Mouse (Mus musculus): Measurements from ENCODE around the gene Ralb.

The Ralb gene

DNA sequence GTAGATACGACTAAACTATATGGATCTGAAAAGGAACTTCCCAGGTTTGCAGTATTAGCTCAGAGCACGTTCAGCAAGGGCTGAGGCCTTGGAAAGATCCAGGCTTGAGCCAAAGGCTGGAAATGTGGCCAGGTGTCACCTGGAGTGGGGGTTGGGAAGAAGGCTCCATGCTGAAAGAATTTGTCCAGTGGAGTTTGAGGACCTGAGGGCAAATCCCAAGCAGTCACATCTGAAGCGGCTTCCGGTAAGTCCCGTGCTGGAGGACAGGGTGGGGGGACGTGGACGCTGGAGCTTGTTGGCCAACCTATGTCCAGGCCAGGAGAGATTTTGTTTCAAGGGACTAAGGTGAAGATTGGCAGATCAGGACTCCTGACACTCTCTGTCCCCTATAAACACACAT, 19.2 kb upstream of the Ralb start:
- peak; percentile 27 to 51 for DNase-seq

- DNase-seq, result no peak
Observed at GRCm38 (mm10) chr1:119523369-119523768, 18.8 kb upstream of the Ralb start.

DNA sequence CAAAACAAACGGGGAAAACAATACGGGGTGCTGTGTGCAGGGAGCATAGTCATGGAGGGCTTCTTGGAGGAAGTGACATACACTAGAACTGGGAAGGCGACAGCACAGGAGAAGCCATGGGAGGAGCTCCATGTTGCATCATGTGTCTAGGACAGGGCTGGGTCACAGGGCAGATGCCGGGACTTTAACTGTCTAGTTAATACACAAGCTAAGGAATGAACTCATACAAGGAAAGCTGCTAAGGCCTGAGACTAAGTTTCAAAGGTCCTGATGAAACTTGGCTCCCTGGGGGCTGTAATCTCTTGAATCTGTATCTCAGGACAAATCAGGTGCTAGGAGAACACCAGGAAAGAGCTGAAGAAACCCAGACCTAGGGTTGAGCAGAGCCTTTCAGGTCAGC, 18.1 kb upstream of the Ralb start:
- DNase-seq, result peak; percentile 69 to 87

- peak; percentile 28 to 53 for DNase-seq
Observed at GRCm38 (mm10) chr1:119521681-119522080, 17.1 kb upstream of the Ralb start.

DNA sequence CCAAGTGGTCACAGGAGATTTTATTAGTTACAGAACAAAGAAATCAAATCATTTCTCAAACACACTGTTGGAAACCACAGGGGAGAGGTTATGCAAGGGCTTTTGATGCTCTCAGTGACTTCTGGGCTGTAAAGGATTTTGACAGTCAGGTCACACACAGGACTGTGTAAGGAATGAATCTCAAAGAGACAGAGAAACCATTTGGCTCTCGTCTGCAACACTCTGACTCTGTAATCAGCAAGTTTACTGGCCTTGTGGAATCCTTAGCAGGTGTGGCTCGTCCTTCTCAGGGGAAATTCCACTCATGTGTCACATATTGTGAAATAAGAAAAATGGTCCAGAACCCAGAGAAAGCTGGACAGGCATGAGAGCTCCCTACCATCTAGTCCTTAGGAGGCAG, 16.4 kb upstream of the Ralb start:
- no peak for DNase-seq

DNA sequence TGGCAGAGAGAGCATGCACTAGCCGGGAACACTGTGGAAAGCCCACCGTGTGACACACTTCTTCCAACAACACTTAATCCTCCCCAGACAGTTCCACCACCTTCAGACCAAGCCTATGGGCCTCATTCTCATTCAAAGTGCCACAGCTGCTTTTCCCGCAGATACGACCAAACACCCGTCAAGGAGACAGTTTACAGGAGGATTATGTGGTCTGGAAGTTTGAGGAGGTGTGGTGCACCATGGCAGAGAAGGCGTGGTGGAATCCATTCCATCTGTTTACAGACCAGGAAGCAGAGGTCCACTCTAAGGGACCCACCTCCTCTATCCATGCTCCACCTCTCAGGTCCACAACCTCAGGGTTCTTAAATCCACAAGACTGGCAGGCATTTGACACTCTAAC, 14.7 kb upstream of the Ralb start:
- no peak for DNase-seq

DNA sequence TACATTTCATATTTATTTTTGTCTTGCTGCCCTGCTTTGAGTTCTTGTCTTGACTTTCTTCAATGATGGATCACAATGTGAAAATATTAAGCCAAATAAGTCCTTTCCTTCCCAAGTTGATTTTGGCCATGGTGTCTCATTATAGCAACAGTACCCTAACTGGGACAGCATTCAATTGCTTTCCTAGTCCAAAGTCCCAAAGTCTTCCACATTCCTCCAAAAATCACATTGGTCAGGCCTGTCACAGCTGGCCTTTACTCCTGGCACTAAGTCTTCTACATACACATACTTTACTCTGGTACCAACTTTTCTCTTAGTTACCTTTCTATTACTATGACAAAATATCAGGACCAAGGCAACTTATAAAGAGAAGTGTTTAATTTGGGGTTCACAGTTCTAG, 14.2 kb upstream of the Ralb start:
- no peak for DNase-seq

DNA sequence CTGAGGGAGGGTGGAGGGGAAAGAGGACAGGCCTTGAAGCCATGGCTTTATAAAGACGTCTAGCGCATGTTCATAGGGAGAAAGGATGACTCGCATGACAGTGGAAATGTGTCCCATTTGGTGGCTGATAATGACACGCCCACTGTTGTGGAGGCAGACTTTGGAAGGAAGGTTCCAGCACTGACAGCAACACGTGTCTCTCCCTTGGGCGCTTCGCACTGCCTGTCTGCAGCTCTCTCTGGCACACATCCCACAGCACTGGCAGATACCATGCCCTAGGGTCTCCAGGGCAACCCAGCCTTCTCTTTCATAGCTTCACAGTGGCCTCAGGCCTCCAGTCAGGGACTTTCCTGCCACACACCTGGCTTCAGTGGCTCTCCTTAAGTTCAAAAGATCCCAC, 13.5 kb upstream of the Ralb start:
- DNase-seq, result peak; percentile 64 to 69

DNA sequence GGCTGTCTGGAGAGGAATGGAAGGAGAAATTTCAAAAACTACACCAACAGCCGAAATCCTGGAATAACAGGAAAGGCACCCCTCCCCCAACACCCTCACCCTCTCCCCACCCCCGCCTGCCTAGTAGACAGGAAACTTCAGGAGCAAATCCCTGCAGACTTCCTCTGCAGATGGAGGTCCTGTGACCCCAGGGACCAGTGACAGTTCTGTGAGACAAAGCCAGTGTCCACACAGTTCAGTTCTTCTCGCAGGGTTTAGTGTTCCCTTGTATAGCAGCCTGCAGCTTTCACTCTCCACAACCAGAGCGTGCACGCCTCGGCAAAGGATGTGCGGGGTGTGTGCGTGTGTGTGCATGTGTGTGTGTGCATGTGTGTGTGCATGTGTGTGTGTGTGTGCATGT, 6.3 kb upstream of the Ralb start:
- DNase-seq, result peak; percentile 35 to 56

- DNase-seq, result no peak
Observed at GRCm38 (mm10) chr1:119510409-119510808, 5.8 kb upstream of the Ralb start.

GRCm38 (mm10) chr1:119509474-119509873, 4.9 kb upstream of the Ralb start:
- no peak for DNase-seq

- DNase-seq, result peak; percentile 69 to 72
Observed at GRCm38 (mm10) chr1:119508548-119508947, 4.0 kb upstream of the Ralb start.

DNA sequence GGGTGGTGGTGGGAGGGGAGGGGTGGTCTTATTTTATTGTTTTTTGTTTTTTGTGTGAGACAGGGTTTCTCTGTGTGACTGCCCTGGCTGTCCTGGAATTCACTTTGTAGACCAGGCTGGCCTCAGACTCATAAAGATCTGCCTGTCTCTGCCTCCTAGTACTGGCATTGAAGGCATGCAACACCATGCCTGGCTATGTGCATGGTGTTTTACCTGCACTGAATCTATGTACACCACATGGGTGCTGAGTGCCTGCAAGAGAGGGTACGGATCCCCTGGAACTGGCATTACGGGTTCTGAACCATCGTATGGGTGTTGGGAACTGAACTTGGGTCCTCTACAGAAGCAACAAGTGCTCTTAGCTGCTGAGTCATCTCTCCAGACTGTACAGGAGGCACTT, 1.4 kb upstream of the Ralb start:
- DNase-seq, result no peak

DNA sequence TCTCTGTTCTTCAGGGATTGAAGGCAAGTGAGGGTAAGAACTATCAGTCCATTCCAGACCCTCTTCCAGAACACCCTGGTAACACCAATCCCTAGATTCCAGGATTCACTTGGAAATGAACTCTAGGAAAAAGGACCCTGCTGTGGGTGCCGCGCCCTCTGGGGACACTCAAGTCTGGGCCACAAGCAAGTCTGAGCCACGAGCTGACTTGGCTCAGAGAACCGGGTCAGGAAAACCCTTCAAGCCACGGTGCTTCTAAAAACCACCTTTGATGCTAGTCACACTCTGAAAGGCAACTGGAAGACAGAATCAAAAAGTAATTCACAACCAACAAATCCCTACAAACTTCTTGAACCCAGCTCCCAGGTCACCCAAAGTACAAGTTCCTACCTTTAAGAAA, 786 bp downstream of the Ralb start:
- DNase-seq, result no peak

GRCm38 (mm10) chr1:119503181-119503580, 1.4 kb downstream of the Ralb start:
- DNase-seq, result no peak

- DNase-seq, result no peak
Observed at GRCm38 (mm10) chr1:119502729-119503128, 1.9 kb downstream of the Ralb start.

DNA sequence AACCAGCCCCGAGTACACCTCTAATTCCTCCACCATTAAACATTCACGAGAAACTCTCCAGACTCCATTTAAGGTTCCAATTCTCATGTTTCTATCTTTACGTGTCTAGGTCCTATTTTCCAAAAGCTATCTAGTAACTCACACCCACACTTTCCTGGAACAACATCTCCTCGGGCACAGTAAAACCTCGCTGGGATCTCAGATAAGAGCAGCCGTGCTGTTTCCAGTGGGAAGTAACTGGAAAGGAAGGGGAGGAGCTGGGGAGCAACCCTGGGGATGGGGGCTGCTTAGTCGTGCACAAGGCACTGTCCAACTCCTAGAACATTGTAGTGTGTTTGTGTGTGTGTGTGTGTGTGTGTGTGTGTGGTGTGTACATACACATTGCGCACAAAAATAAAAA, 2.7 kb downstream of the Ralb start:
- no peak for DNase-seq

GRCm38 (mm10) chr1:119499456-119499855, 5.1 kb downstream of the Ralb start:
- no peak for DNase-seq

DNA sequence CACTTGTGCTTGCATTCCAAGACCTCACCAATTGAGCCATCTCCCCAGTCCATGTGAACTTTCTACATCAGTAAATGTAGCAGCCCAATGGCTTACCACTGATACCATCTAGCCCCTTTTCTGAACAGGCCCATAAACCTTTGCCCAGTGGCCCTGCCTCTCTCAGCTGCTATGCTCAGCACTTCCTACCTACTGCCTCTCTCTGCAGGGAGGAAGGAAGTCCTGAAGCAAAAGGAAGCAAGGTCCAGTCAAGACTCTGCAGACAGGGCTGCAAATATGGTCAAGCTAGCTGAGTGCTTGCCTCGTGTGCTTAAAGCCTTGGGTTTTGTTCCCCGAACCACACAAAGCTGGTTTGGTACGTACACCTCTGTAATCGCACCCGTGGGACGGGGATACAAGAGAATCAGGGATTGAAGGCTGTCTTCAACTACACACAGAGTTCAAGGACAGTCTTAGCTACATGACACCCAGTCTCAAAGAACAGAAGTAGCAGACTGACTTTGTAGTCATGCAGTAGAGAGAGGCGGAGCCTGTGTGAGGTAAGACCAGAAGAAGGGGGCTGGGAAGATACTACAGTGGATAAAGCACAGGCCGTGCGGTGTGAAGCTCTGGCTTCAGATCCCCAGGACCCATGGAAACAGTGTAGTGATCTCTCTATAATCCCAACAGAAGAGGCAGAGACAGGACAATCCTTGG, 5.9 kb downstream of the Ralb start:
- DNase-seq, result peak; percentile 51 to 54

GRCm38 (mm10) chr1:119497346-119498004, 7.1 kb downstream of the Ralb start:
- no peak for DNase-seq

- peak; percentile 70 to 83 for DNase-seq
Observed at GRCm38 (mm10) chr1:119495396-119495775, 9.2 kb downstream of the Ralb start.

DNA sequence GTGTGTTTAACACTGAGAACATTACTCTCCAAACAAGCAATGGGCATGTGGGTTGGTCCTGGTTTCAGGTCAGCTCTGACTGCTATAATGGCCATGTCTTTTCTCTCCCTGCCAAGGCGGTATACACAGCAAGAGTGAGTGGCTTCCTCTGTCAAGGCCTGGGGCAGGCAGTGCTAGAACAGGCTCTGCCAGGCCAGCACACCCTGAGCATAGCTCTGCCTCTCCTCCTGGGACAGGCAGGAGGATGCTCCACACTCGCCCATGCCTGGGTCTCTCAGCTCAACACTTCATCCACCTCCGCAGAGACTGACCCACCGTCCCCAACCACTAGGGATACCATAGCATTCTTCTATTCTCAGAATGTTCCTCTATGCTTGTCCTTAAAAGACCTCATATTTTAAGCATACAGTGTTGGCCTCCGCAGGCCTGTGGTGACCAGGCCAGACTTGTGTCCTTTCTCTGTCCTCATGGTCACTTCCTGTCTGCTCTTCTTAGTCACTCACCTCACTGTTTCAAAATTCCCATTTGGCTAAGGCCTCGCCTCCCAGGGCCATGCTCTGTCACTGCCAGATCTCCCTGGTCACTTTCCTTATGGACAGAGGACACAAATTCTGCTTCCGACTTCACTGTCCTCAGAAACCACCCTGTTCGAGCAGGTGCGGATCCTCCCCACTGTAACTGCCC, 9.7 kb downstream of the Ralb start:
- DNase-seq, result no peak

DNA sequence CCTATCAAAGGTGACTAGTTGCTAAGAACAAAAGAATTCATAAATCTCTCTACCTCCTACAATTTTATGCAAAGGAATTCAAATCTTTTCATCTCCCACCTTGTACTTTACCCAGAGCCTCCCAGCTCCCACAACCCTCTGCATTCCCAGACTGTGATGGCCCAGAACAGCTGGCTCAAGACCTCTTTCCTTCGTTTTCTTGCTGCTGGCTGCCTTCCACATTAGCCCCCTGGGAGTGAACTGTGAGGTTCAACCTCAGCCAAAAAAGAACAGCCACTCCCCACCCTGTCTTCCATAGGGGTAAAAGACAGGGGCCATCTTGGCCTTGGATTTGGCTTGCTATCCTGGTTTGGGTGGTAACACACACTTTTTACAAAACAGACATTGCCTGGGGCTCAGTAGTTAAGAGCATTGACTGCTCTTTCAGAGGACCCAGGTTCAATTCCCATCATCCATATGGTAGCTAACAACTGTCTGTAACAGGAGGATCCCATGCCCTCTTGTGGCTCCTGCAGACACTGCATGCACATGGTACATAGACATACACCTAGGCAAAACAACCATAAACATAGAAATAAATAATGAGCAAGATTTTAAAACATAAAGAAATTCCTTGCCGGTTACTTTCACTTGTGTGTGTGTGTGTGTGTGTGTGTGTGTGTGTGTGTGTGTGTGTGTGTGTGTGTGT, 10.4 kb downstream of the Ralb start:
- peak in 1 of 2 experiments; percentile 60 for DNase-seq

- no peak for DNase-seq
Observed at GRCm38 (mm10) chr1:119492505-119492904, 12.1 kb downstream of the Ralb start.

All from kidney, postnatal 36 days (tissue).